Mouse (Mus musculus): Measurements from ENCODE around the gene Tmem140.

DNA sequence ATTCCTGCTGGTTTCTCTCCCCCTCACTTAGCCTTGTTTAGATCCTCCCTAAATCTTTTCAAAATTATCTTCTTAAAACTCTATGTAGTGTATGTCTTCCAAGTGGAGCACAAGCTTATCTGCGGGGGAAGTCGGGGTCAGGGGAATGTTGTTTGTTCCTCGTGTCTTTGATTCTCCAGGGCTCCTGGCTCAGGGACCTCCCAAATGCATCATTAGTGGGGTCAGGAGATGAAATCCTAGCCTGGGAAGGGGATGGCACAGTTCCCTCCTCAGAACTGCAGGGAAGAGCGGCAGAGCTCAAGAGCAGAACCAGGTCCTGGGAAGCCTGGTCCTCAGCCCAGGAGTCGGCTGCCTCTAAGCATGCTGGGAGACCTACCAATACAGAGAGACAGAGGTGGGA is 2.3 kb downstream of the Tmem140 start:
- TF ChIP-seq POLR2A (IDR thresholded peaks at IDR 0.05; ENCODE audit: control insufficient read depth, extremely low read depth, insufficient read depth, low read length, poor library complexity) (no peak), CTCF (IDR thresholded peaks at IDR 0.05; ENCODE audit: borderline replicate concordance, control insufficient read depth, extremely low read depth, insufficient read depth, low read length, poor library complexity) (no peak)
